Mouse (Mus musculus) MEL (cell line): Measurements from ENCODE around the gene Olfr1426.

ENCODE experiments used
- BHLHE40 ChIP-seq: IDR thresholded peaks from 2 replicates; pipeline ENCODE4 v1.6.1; 2012; ENCODE audit warnings: low read depth, mild to moderate bottlenecking, inconsistent platforms, low read length, improper control_type of control experiment, borderline replicate concordance
- CTCF ChIP-seq, 3 experiments: IDR thresholded peaks in 2 of 3; conservative IDR thresholded peaks in 1 of 3; 2 replicates each; pipeline ENCODE4 v1.5.1; 2011 to 2012; ENCODE audit warnings: low read length in 3 of 3, low read depth in 2 of 3, mild to moderate bottlenecking in 2 of 3, improper control_type of control experiment in 1 of 3, inconsistent platforms in 1 of 3, mixed read lengths in 1 of 3, moderate library complexity in 1 of 3; ENCODE audit not compliant: control insufficient read depth in 1 of 3, insufficient read depth in 1 of 3, poor library complexity in 1 of 3, severe bottlenecking in 1 of 3
- EP300 ChIP-seq, 2 experiments: IDR thresholded peaks; 2 replicates each; pipeline ENCODE4 v1.6.1; 2011; ENCODE audit warnings: improper control_type of control experiment in 2 of 2, low read length in 2 of 2, low read depth in 1 of 2, mild to moderate bottlenecking in 1 of 2
- GABPA ChIP-seq: IDR thresholded peaks from 2 replicates; pipeline ENCODE4 v1.6.1; 2012; ENCODE audit warnings: low read depth, mild to moderate bottlenecking, inconsistent platforms, low read length, improper control_type of control experiment, moderate library complexity
- HCFC1 ChIP-seq: IDR thresholded peaks from 2 replicates; pipeline ENCODE4 v1.6.1; 2012; ENCODE audit warnings: low read depth, mild to moderate bottlenecking, inconsistent platforms, low read length, improper control_type of control experiment, moderate library complexity
- MAX ChIP-seq: IDR thresholded peaks from 2 replicates; pipeline ENCODE4 v1.6.1; 2011; ENCODE audit warnings: low read length, improper control_type of control experiment
- MXI1 ChIP-seq: IDR thresholded peaks from 2 replicates; pipeline ENCODE4 v1.6.1; 2011; ENCODE audit warnings: mild to moderate bottlenecking, low read depth, low read length, improper control_type of control experiment
- NRF1 ChIP-seq: IDR thresholded peaks from 2 replicates; pipeline ENCODE4 v1.6.1; 2014; ENCODE audit warnings: low read depth, mild to moderate bottlenecking, inconsistent platforms, low read length, improper control_type of control experiment, moderate library complexity; ENCODE audit not compliant: poor library complexity, insufficient read depth, severe bottlenecking
- POLR2A ChIP-seq, 2 experiments: IDR thresholded peaks; 2 replicates each; pipeline ENCODE4 v1.6.1; 2011 to 2012; ENCODE audit warnings: low read length in 2 of 2, mild to moderate bottlenecking in 2 of 2, control low read depth in 1 of 2, improper control_type of control experiment in 1 of 2, low read depth in 1 of 2, moderate library complexity in 1 of 2; ENCODE audit not compliant: control insufficient read depth in 1 of 2, insufficient read depth in 1 of 2, poor library complexity in 1 of 2
- RCOR1 ChIP-seq: IDR thresholded peaks from 2 replicates; pipeline ENCODE4 v1.6.1; 2012; ENCODE audit warnings: low read depth, mild to moderate bottlenecking, inconsistent platforms, low read length, improper control_type of control experiment
- SMC3 ChIP-seq: IDR thresholded peaks from 2 replicates; pipeline ENCODE4 v1.6.1; 2011; ENCODE audit warnings: low read depth, low read length, improper control_type of control experiment
- USF1 ChIP-seq: IDR thresholded peaks from 2 replicates; pipeline ENCODE4 v1.6.1; 2014; ENCODE audit warnings: low read depth, mild to moderate bottlenecking, inconsistent platforms, low read length, improper control_type of control experiment, moderate library complexity
- ZMIZ1 ChIP-seq: IDR thresholded peaks from 2 replicates; pipeline ENCODE4 v1.6.1; 2012; ENCODE audit warnings: low read depth, mild to moderate bottlenecking, inconsistent platforms, low read length, improper control_type of control experiment, moderate library complexity

GRCm38 (mm10) chr19:12041217-12041616 lies 50.6 kb downstream of the Olfr1426 start, which contains the start of gene Olfr1423:
- TF ChIP-seq POLR2A (IDR thresholded peaks at IDR 0.05; ENCODE audit: control insufficient read depth in 1 of 2, insufficient read depth in 1 of 2, low read depth in 1 of 2, low read length in 2 of 2, poor library complexity in 1 of 2), result no peak
- TF ChIP-seq CTCF (IDR thresholded peaks at IDR 0.05 in 2 of 3, conservative IDR thresholded peaks at IDR 0.05 in 1 of 3; ENCODE audit: control insufficient read depth in 1 of 3, insufficient read depth in 1 of 3, low read depth in 2 of 3, low read length in 3 of 3, poor library complexity in 1 of 3, severe bottlenecking in 1 of 3), result no peak
- no peak for TF ChIP-seq MAX
- no peak for TF ChIP-seq ZMIZ1
- no peak for TF ChIP-seq USF1
- TF ChIP-seq EP300 (IDR thresholded peaks at IDR 0.05; ENCODE audit: low read depth in 1 of 2, low read length in 2 of 2), result no peak
- no peak for TF ChIP-seq GABPA
- no peak for TF ChIP-seq RCOR1
- no peak for TF ChIP-seq MXI1
- no peak for TF ChIP-seq SMC3
- TF ChIP-seq BHLHE40, result no peak
- no peak for TF ChIP-seq HCFC1
- TF ChIP-seq NRF1, result no peak
